Mouse (Mus musculus) spleen, postnatal 0 days (tissue): Measurements from ENCODE around the gene Pank2. TPM values are rescaled to one million over a fixed set of nuclear protein-coding genes. Genes with fewer than 3 reads are reported as not detected.

Experiments used
- polyA plus RNA-seq: library from polyadenylated mRNA; unstranded; fragments of >200 nt; fragmentation: Nextera tagmentation; extraction: Ambion mirVana; gene quantifications from 2 replicates; pipeline ENCODE4 v1.2.1, GENCODE M21; 2015

The Pank2 gene
- 34.0 and 37.5 TPM in 2 replicates for polyA plus RNA-seq

GRCm38 (mm10) chr2:131262213-131262672 is at the start of gene Pank2:
Gene Pank2, plus strand, starts transcription at chr2:131262495.

DNA sequence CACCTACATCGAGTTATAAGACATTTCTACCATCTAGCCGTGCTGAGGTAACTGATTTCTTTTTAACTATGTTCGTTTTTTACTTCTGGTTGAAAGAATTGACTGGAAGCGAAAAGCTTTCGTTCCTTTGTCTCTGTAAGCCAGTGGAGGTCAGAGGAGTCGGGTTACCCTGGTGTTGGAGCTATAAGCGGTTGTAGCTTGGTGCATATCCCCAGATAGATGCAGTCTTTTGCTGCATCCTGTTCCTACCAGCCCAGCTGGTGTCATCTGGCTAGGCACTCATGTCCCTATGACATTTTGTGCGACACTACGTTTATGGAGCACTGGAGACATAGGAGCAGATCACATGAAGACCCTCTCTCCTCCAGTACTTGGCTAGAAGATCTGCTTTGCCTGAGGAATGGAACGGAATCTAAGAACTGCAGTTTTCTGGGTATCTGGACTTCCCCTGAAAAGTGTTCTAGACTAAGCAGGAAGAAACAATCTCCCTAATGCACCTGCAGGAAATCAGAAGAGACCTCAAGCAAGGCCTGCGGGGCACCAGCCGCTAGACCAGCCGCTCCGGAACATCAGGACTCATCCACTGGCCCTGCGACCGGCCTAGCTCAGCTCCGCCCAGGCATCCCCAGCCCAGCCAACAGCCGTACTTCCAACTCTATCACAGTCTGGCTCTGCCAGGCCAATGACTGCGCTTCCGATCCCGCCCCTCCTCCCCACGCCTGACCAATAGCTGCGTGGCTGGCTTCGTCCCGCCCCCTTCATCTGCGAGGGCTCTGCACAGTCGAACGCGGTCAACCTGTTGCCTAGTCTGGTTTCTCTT is 28.8 kb upstream of the Pank2 start, which contains the start of gene Mavs:
Gene Mavs (plus strand): TSS at position 757 of the 820 bp plus-strand sequence.

Other genes with a start within 250 kb of the Pank2 start
- gene Gfra4, start 219.4 kb upstream of the Pank2 start, polyA plus RNA-seq: 0.41 and 0.48 TPM in 2 replicates
- 2.5 and 2.9 TPM in 2 replicates for gene Adam33, start 198.7 kb upstream of the Pank2 start, polyA plus RNA-seq
- gene Siglec1, start 175.7 kb upstream of the Pank2 start, polyA plus RNA-seq: 0.97 and 1.6 TPM in 2 replicates
- 2.3 and 2.4 TPM in 2 replicates for gene Hspa12b, start 135.2 kb upstream of the Pank2 start, polyA plus RNA-seq
- gene Gm11037, start 129.0 kb upstream of the Pank2 start, polyA plus RNA-seq: not detected in 2 replicates
- 138 and 153 TPM in 2 replicates for gene 1700037H04Rik, start 102.4 kb upstream of the Pank2 start, polyA plus RNA-seq
- 7.9 and 8.0 TPM in 2 replicates for gene Cenpb, start 82.4 kb upstream of the Pank2 start, polyA plus RNA-seq
- gene Cdc25b, start 75.5 kb upstream of the Pank2 start, polyA plus RNA-seq: 139 and 157 TPM in 2 replicates
- gene Spef1, start 75.2 kb upstream of the Pank2 start, polyA plus RNA-seq: 1.9 and 2.2 TPM in 2 replicates
- gene Ap5s1, start 55.4 kb upstream of the Pank2 start, polyA plus RNA-seq: 19.9 and 21.3 TPM in 2 replicates
- 20.3 and 20.8 TPM in 2 replicates for gene Mavs, start 28.4 kb upstream of the Pank2 start, polyA plus RNA-seq
- gene Rnf24, start 90.4 kb downstream of the Pank2 start, polyA plus RNA-seq: 0.59 and 0.98 TPM in 2 replicates
- 107 and 108 TPM in 2 replicates for gene Smox, start 229.0 kb downstream of the Pank2 start, polyA plus RNA-seq